Mouse (Mus musculus) embryo, embryonic 11.5 days (tissue): ENCODE data around the gene Bzw2.

Source experiments
- DNase-seq: peaks from one replicate; pipeline ENCODE4 v3.0.0-alpha.2; 2012; ENCODE audit warnings: low read depth, low spot score

Bzw2 gene

GRCm38 (mm10) chr12:36070231-36070630, 87.6 kb downstream of the Bzw2 start:
- no peak for DNase-seq

GRCm38 (mm10) chr12:36067538-36067937, 90.3 kb downstream of the Bzw2 start:
- no peak for DNase-seq

GRCm38 (mm10) chr12:36065911-36066310, 92.0 kb downstream of the Bzw2 start:
- no peak for DNase-seq

- no peak for DNase-seq
Observed at GRCm38 (mm10) chr12:36057699-36058098, 100.2 kb downstream of the Bzw2 start.

- no peak for DNase-seq
Observed at GRCm38 (mm10) chr12:36050276-36050675, 107.6 kb downstream of the Bzw2 start.

- DNase-seq = no peak
Observed at GRCm38 (mm10) chr12:36047593-36047992, 110.3 kb downstream of the Bzw2 start.

GRCm38 (mm10) chr12:36046196-36046595, 111.7 kb downstream of the Bzw2 start:
- no peak for DNase-seq

GRCm38 (mm10) chr12:36044691-36045090, 113.2 kb downstream of the Bzw2 start:
- DNase-seq = no peak

GRCm38 (mm10) chr12:36042348-36042778, 115.5 kb downstream of the Bzw2 start, which contains the start of gene Tspan13:
Gene Tspan13, minus strand, starts transcription at chr12:36042500.
- peak; percentile 80 for DNase-seq
